Mouse (Mus musculus): ENCODE measurements around the gene Lrba. TPM values are rescaled to one million over a fixed set of nuclear protein-coding genes. Genes with fewer than 3 reads are reported as not detected.

Gene Lrba
- total RNA-seq, 2 experiments from 2014 or later = 23.7 to 24.0 TPM

DNA sequence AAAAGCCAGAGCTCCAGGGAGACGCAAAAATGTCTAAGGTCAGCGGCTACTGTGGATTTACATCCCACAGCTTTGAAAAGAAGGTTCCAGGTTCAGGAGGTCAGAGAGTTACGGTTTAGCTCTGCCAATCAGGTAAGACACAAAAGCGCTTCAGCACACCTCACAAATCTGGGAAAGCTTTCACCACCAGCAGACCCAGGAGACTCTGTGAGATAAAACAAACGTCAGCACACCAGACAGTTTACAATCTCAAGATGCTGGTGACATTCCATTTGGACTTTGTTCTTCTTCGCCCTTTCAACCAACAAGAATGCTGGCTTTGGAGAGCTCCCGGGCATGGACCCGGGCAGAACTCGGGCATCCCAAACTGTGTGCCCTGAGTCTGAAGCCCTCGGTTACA lies 595.9 kb downstream of the Lrba start:
- intact Hi-C loops (cut with DNase I) = no loop called here
- no peak for DNase-seq

DNA sequence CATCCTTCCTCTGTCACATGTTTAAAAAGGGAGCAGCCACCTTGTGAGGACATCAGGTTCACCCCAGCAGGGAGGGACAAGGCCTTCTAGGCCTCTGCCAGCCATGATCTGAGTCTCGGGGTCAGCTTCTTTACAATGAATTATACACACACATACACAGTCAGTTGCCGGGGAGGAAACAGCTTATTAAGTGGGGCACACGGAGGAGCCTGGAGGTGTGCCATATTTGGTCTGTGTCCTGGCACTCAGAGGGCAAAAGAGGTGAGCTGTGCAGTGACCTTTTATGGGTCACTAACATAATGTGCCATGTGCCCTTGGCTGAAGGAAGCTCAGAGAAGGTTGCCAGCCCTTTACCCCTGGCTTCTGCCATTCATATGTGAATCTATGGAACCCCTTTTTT lies 596.9 kb downstream of the Lrba start:
- DNase-seq = no peak
- intact Hi-C loops (cut with DNase I) = no loop called here

DNA sequence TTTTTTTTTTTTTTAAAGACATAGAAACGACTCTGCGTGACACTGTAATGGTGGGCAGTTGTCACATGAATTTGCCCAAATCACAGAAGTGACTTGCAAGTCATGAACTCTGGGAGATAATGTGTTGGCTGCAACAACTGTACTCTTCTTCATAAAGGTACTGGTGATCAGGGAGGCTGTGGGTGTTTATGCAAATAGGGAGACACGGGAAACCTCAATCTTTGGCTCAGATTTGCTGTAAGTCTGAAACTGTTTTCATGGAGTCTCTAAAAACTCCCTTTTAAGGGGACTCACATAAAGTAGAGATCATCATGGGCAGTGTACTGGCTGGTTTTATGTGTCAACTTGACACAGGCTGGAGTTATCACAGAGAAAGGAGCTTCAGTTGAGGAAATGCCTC lies 603.0 kb downstream of the Lrba start:
- intact Hi-C loops (cut with DNase I) = no loop called here
- DNase-seq = no peak

- intact Hi-C loops (cut with DNase I) = loop anchor here (5.0 kb wide), 1 partner anchor 145 kb away; no protein-coding TSS in a partner anchor
- DNase-seq = no peak
These were observed 607.6 kb downstream of the Lrba start for GRCm38 (mm10) chr3:86832115-86832514.

Other genes with a start within 250 kb of the Lrba start
- gene Prss48, start 222.2 kb upstream of the Lrba start, total RNA-seq (2021) = not detected
- gene Rps3a1, start 82.0 kb upstream of the Lrba start, total RNA-seq (2021) = 100 to 1,000 TPM; 469 to 491 TPM

Data from heart, postnatal 36 days (tissue).